Mouse (Mus musculus) common myeloid progenitor, adult 5-6 weeks (primary cell): ENCODE data around the gene Msi1. TPM values are rescaled to one million over a fixed set of nuclear protein-coding genes. Genes with fewer than 3 reads are reported as not detected.
A peak's percentile ranks its signal among the peaks of the same experiment; 100 is the strongest.
"Not testable (repeated sequence)": the region's sequence is repeated elsewhere in the genome, so short reads cannot be mapped to it uniquely, and the experiment has no call there.

Experiments used
- ATAC-seq: replicated peaks from 2 replicates; pipeline ENCODE4 v1.8.0; 2016; ENCODE audit warnings: low read depth, mild to moderate bottlenecking, moderate TSS enrichment, inconsistent platforms; ENCODE audit not compliant: poor library complexity, severe bottlenecking
- total RNA-seq: library from RNA; stranded (forward); fragments of 200-1000, 187-1606 nt; gene quantifications from 2 replicates; pipeline ENCODE4 v1.2.3, GENCODE M21; 2017

Msi1 gene
- total RNA-seq, 1 experiment from 2014 or later, result not detected

GRCm38 (mm10) chr5:115432395-115432794 is 3.0 kb downstream of the Msi1 start:
- no peak for ATAC-seq

GRCm38 (mm10) chr5:115433191-115433590 is 3.8 kb downstream of the Msi1 start:
- no peak for ATAC-seq

GRCm38 (mm10) chr5:115434280-115434852 is 5.0 kb downstream of the Msi1 start:
- ATAC-seq, result no peak

GRCm38 (mm10) chr5:115434853-115435754 is 5.7 kb downstream of the Msi1 start:
- no peak for ATAC-seq

GRCm38 (mm10) chr5:115435755-115436379 is 6.5 kb downstream of the Msi1 start:
- ATAC-seq, result no peak

GRCm38 (mm10) chr5:115436421-115437124 is 7.2 kb downstream of the Msi1 start:
- peak; percentile 28; the same call in 1 of the 2 replicates for ATAC-seq

- no peak for ATAC-seq
Measured at GRCm38 (mm10) chr5:115437242-115437944, 8.0 kb downstream of the Msi1 start.

- no peak for ATAC-seq
Measured at GRCm38 (mm10) chr5:115437945-115438315, 8.5 kb downstream of the Msi1 start.

- ATAC-seq, result no peak
Measured at GRCm38 (mm10) chr5:115438667-115439066, 9.3 kb downstream of the Msi1 start.

GRCm38 (mm10) chr5:115441205-115441849 is 11.9 kb downstream of the Msi1 start:
- peak; percentile 81 for ATAC-seq

- not testable (repeated sequence) for ATAC-seq
Measured at GRCm38 (mm10) chr5:115442663-115443062, 13.3 kb downstream of the Msi1 start.

- ATAC-seq, result no peak
Measured at GRCm38 (mm10) chr5:115444130-115444529, 14.7 kb downstream of the Msi1 start.

GRCm38 (mm10) chr5:115447108-115447507 is 17.7 kb downstream of the Msi1 start:
- ATAC-seq, result no peak

GRCm38 (mm10) chr5:115449247-115449646 is 19.8 kb downstream of the Msi1 start:
- no peak for ATAC-seq

- ATAC-seq, result no peak
Measured at GRCm38 (mm10) chr5:115450410-115451317, 21.3 kb downstream of the Msi1 start.

GRCm38 (mm10) chr5:115454422-115455090 is 25.2 kb downstream of the Msi1 start:
- no peak for ATAC-seq

GRCm38 (mm10) chr5:115455838-115456237 is 26.4 kb downstream of the Msi1 start:
- ATAC-seq, result no peak

- no peak for ATAC-seq
Measured at GRCm38 (mm10) chr5:115458918-115459317, 29.5 kb downstream of the Msi1 start.
